ENCODE assay signal across 9 mouse cellular contexts in the genomic region with DNA sequence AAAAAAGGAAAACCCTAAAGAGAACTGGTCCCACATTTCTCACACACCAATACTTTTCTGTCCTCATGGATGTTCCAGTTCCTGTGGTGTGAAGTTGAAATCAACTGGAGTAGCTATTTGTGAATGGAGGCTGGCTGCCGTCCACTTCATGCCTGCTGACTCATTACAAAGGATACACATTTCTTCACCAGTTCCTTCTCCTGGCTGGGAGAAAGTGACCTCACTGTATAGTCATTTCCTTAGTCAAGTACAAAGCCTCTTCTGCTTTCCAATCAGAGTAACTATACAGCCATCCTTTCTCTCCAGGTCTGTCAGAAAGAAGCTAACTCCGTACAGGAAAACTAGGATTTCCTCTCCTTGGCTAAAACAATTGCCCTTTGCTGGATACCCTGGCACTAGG. TPM values are rescaled to one million over a fixed set of nuclear protein-coding genes. Genes with fewer than 3 reads are reported as not detected.
DNase-seq lines count a peak whose midpoint lies in the region; ATAC-seq and TF ChIP-seq lines count a peak whose summit lies in the region.
"Had no signal": no experiment of that assay in that cellular context is flagged by ENCODE, and none has a peak within 500 bp of the region (broad histone marks: within the 10 kb centered on the region; RNA-seq: fewer than 3 reads in every experiment).

No protein-coding gene starts in this region.

- peaks cover 18% of the 10 kb centered on the region for H3K79me3 ChIP-seq in C2C12 (ENCODE audit: low read depth)

- DNase-seq in embryo, embryonic 10 days (ENCODE audit: low spot score) = peak; percentile 9
- no peak for DNase-seq in embryo, embryonic 11 days
- peak; percentile 71 for DNase-seq in gastrocnemius, postnatal 25 days
- no peak for DNase-seq in B cell, adult 2 months

- no peaks in the 10 kb centered on the region for H3K4me1 ChIP-seq in kidney, embryonic 16.5 days (ENCODE audit: insufficient read depth, low read length)
- H3K4me1 ChIP-seq: embryonic facial prominence, embryonic 13.5 days had no signal

- H3K4me3 ChIP-seq in C2C12 (ENCODE audit: insufficient read depth, poor library complexity, severe bottlenecking) = no peak overlapping the region
- H3K4me3 ChIP-seq in kidney, embryonic 16.5 days (ENCODE audit: low read length) = no peak overlapping the region
- H3K4me3 ChIP-seq: embryonic facial prominence, embryonic 13.5 days had no signal

- peaks cover 40% of the 10 kb centered on the region for H3K79me2 ChIP-seq in C2C12 (ENCODE audit: control insufficient read depth, insufficient read depth)

- TF ChIP-seq CTCF in C2C12 (IDR thresholded peaks at IDR 0.05; ENCODE audit: control insufficient read depth, insufficient read depth, insufficient read length) = no peak

- no peak for ATAC-seq in kidney, embryonic 16.5 days (ENCODE audit: low FRiP score, low TSS enrichment)
- ATAC-seq in neutrophil, adult 5-6 weeks (ENCODE audit: extremely low read depth, insufficient number of reproducible peaks, low FRiP score, poor library complexity, severe bottlenecking) = peak; percentile 84
- ATAC-seq in monocyte, adult 5-6 weeks (replicated peaks; ENCODE audit: insufficient number of reproducible peaks, low FRiP score, low TSS enrichment, poor library complexity, severe bottlenecking) = no peak

- H3K27me3 ChIP-seq in C2C12 (ENCODE audit: control insufficient read depth, insufficient read depth, insufficient read length) = no peaks in the 10 kb centered on the region
- H3K27me3 ChIP-seq in kidney, embryonic 16.5 days (ENCODE audit: insufficient read depth, low read length) = no peaks in the 10 kb centered on the region
- H3K27me3 ChIP-seq: embryonic facial prominence, embryonic 13.5 days had no signal

- no peaks in the 10 kb centered on the region for H3K9me3 ChIP-seq in kidney, embryonic 16.5 days (ENCODE audit: low read length)
- H3K9me3 ChIP-seq: embryonic facial prominence, embryonic 13.5 days had no signal

- no peak overlapping the region for H3K9ac ChIP-seq in kidney, embryonic 16.5 days (replicated peaks; ENCODE audit: low read length)
- H3K9ac ChIP-seq: embryonic facial prominence, embryonic 13.5 days had no signal

- H3ac ChIP-seq in C2C12 (ENCODE audit: control insufficient read depth, insufficient read length, low read depth) = no peak overlapping the region

- peaks cover 75% of the 10 kb centered on the region for H3K36me3 ChIP-seq in C2C12 (ENCODE audit: control insufficient read depth, insufficient read depth)
- H3K36me3 ChIP-seq in kidney, embryonic 16.5 days (ENCODE audit: insufficient read depth, low read length) = peaks cover 65% of the 10 kb centered on the region

- peak overlapping the region; percentile 76 for H3K27ac ChIP-seq in kidney, embryonic 16.5 days (ENCODE audit: low read length)
- H3K27ac ChIP-seq: embryonic facial prominence, embryonic 13.5 days had no signal

- 68% methylated on average over 2 of the region's 2 CpGs for WGBS in kidney, embryonic 16.5 days

- H3K4me2 ChIP-seq in kidney, embryonic 16.5 days (replicated peaks; ENCODE audit: low read depth, low read length) = no peak overlapping the region
- H3K4me2 ChIP-seq: embryonic facial prominence, embryonic 13.5 days had no signal

TF ChIP-seq in C2C12, 6 proteins besides CTCF, POLR2A, EP300 and RAD21:
- TF ChIP-seq FOSL1 (IDR thresholded peaks at IDR 0.05; ENCODE audit: insufficient read depth, low read length, poor library complexity, severe bottlenecking) (peak; percentile 30), CEBPB (IDR thresholded peaks at IDR 0.05; ENCODE audit: low read depth) (peak; percentile 69), USF1 (IDR thresholded peaks at IDR 0.05; ENCODE audit: low read depth) (no peak), MAX (IDR thresholded peaks at IDR 0.05) (peak; percentile 30), MYOD1 (IDR thresholded peaks at IDR 0.05; ENCODE audit: control insufficient read depth, insufficient read length, low read depth) (no peak)

RNA-seq across cellular contexts. Expression of a gene that starts 19.3 kb away (rescaled TPM):
- polyA plus RNA-seq in C2C12 (2012; fragmentation: generic; extraction: Trizol) = 61.5 TPM
- 10 to 100 TPM; 26.0 to 29.0 TPM for total RNA-seq in gastrocnemius, postnatal 25 days (2021)
- polyA plus RNA-seq in kidney, embryonic 16.5 days (2015; fragmentation: Nextera tagmentation; extraction: Ambion mirVana) = 130 and 139 TPM in 2 replicates
- 36.1 and 42.1 TPM in 2 replicates for total RNA-seq in neutrophil, adult 5-6 weeks (2017)
- total RNA-seq in monocyte, adult 5-6 weeks (2017) = 21.4 to 32.9 TPM (median 21.8 TPM) in 3 replicates

RNA-seq across cellular contexts. Expression of a gene that starts 35.9 kb away (rescaled TPM):
- polyA plus RNA-seq in C2C12 (2012; fragmentation: generic; extraction: Trizol) = 33.2 TPM
- total RNA-seq in gastrocnemius, postnatal 25 days (2021) = 100 to 1,000 TPM; 236 to 261 TPM
- polyA plus RNA-seq in kidney, embryonic 16.5 days (2015; fragmentation: Nextera tagmentation; extraction: Ambion mirVana) = 47.1 and 50.8 TPM in 2 replicates
- not detected in 2 replicates for total RNA-seq in neutrophil, adult 5-6 weeks (2017)
- total RNA-seq in monocyte, adult 5-6 weeks (2017) = not detected in 3 replicates

Comparison
In these comparisons a context has a peak if more than half of its experiments do, and no peak if none do; other contexts are left out.
1. DNase-seq: peak in embryo, embryonic 10 days (single experiment) and gastrocnemius, postnatal 25 days (single experiment); none in embryo, embryonic 11 days (single experiment) and B cell, adult 2 months (0 of 2).
2. RNA of a gene that starts 35.9 kb away (total RNA-seq): 236 to 261 TPM in gastrocnemius, postnatal 25 days; not detected in neutrophil, adult 5-6 weeks and not detected in monocyte, adult 5-6 weeks; every median in the first group is over 100 times any median in the second.